Mouse (Mus musculus): ENCODE results near the gene Itga8. TPM values are rescaled to one million over a fixed set of nuclear protein-coding genes. Genes with fewer than 3 reads are reported as not detected.

Itga8 gene
- polyA plus RNA-seq, 1 experiment from 2014 or later = 4.3 TPM

DNA sequence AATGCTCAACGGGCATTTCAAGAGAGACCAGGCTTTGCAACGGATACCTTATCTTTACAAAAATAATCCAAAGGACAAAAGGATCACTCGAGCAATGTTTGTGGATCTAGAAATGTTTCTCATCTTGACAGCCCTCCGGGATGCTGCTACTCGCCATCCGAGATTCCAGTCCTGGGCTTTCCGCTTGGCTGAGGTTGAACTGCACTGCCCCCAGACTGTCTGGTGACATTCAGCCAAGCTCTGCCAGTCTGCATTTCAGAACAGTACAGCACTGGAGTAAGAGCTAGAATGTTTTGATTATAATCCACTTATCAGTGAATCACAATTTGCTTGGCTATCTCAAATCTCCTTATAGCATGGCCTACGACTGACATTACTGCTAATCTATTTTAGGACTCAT, 8.3 kb downstream of the Itga8 start:
- Histone ChIP-seq H3K4me2 (no peak overlapping the region), H3K9me3 (replicated peaks) (no peaks in the 10 kb centered on the region), H3K4me1 (no peaks in the 10 kb centered on the region), H3K27me3 (replicated peaks) (no peaks in the 10 kb centered on the region), H3K4me3 (replicated peaks) (no peak overlapping the region), H3K27ac (replicated peaks) (no peak overlapping the region), H3K9ac (replicated peaks) (no peak overlapping the region), H3K36me3 (no peaks in the 10 kb centered on the region)
- no peak for ATAC-seq (ENCODE audit: low FRiP score)
- 75% methylated on average over 8 of the region's 8 CpGs for WGBS

DNA sequence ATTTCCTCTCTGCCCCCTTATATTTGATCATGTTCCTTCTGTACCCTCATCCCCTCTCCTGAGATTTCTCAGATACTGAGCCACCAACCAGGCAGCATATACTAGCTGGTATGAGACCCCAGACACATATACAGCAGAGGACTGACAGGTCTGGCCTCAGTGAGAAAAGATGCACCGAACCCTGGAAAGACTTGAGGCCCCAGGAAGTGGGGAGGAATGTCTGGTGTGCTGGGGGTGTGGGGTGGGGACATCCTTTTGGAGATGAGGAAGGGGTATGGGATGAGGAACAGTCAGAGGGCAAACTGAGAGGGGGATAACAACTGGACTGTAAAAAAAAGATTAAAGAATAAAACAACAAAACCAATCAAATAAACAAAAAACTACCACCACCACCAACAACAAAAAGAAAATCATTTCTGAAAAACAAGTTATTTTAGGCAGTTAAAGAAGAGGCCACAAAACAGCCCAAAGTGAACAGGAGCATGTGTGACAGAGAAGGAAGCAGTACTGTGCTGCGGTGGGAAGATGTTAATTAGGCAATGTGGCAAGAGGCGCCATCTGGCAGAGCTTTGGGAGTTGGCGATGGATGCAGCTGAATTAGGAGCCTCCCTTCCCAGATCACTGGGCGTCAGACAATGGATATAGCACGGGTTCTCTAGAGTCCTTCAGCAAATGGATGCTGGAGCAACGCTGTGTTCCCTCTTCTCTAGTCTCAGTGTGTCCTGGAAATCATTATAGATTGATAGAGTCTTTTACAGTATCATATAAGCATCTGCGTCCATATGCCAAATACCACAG, 9.5 kb downstream of the Itga8 start:
- WGBS = 34% methylated on average over 8 of the region's 8 CpGs
- Histone ChIP-seq H3K9me3 (replicated peaks) (no peaks in the 10 kb centered on the region), H3K4me3 (replicated peaks) (no peak overlapping the region), H3K36me3 (no peaks in the 10 kb centered on the region), H3K27ac (replicated peaks) (no peak overlapping the region), H3K9ac (replicated peaks) (no peak overlapping the region), H3K4me1 (no peaks in the 10 kb centered on the region), H3K4me2 (no peak overlapping the region), H3K27me3 (replicated peaks) (no peaks in the 10 kb centered on the region)
- ATAC-seq (ENCODE audit: low FRiP score) = peak; percentile 88

DNA sequence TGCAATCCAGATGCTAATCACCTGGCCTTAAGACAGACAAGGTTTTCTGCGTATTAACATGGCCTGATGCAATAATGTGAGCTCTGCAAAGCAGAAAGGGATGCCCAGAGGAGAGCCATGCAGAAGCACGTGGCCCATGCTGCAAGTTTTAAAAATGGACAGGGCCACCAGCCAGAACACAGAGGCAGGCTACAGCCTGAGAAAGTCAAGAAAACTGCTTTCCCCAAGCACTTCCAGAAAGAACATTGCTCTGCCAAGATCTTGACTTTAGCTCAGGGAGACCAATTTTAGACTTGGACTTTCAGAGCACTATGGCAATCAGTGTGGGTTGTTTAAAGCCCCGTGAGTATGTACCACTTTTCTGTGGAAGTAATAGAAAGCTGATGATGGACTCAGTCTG, 11.5 kb downstream of the Itga8 start:
- no peaks in the 10 kb centered on the region for H3K27me3 ChIP-seq (replicated peaks)
- no peak overlapping the region for H3K4me2 ChIP-seq
- no peaks in the 10 kb centered on the region for H3K36me3 ChIP-seq
- H3K4me1 ChIP-seq = no peaks in the 10 kb centered on the region
- 93% methylated on average over 3 of the region's 3 CpGs for WGBS
- H3K9ac ChIP-seq (replicated peaks) = no peak overlapping the region
- H3K4me3 ChIP-seq (replicated peaks) = no peak overlapping the region
- ATAC-seq (ENCODE audit: low FRiP score) = no peak
- H3K27ac ChIP-seq (replicated peaks) = no peak overlapping the region
- no peaks in the 10 kb centered on the region for H3K9me3 ChIP-seq (replicated peaks)

DNA sequence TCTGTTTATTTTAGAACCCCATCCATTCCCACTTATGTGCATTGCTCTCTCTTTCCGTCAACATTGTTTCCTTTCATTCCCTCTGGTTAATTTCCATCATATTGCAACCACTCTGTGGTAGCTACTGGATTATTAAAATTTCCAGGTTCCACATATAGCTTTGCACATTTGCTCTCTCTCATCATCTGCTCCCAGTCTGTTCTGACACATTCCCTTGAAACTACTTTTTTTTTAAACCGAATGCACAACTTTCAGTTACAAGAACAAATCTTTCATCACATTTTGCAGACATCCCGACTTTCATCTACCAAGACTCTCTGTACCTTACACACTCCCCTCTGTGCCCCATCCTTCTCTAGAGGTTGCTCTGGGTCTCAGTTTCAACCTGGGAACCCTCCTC, 13.9 kb downstream of the Itga8 start:
- H3K27me3 ChIP-seq (replicated peaks) = no peaks in the 10 kb centered on the region
- H3K4me1 ChIP-seq = no peaks in the 10 kb centered on the region
- no peaks in the 10 kb centered on the region for H3K36me3 ChIP-seq
- H3K9me3 ChIP-seq (replicated peaks) = no peaks in the 10 kb centered on the region
- no peak overlapping the region for H3K4me2 ChIP-seq
- WGBS = 89% methylated on average over 3 of the region's 3 CpGs
- no peak overlapping the region for H3K9ac ChIP-seq (replicated peaks)
- H3K27ac ChIP-seq (replicated peaks) = no peak overlapping the region
- H3K4me3 ChIP-seq (replicated peaks) = no peak overlapping the region
- ATAC-seq (ENCODE audit: low FRiP score) = no peak

DNA sequence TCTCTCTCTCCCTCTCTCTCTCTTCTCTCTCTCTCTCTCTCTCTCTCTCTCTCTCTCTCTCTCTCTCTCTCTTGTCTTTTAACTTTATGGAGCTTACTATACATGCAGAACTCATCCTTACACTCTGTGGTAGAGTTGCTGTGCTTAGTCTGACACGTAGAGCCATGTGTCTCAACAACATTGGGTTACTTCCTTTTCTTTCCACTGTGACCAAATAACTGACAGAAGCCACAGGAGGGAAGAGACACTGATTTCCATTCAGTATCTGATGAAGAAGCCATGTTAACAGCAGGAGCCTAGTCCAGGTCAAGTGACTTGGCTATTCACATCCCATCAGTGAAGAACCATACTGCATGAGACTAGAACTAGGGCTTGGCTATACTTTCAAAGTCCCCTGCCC, 21.1 kb downstream of the Itga8 start:
- 96% methylated on average over 1 of the region's 1 CpGs for WGBS
- no peaks in the 10 kb centered on the region for H3K27me3 ChIP-seq (replicated peaks)
- no peak overlapping the region for H3K4me3 ChIP-seq (replicated peaks)
- H3K9ac ChIP-seq (replicated peaks) = no peak overlapping the region
- H3K27ac ChIP-seq (replicated peaks) = no peak overlapping the region
- no peaks in the 10 kb centered on the region for H3K36me3 ChIP-seq
- no peaks in the 10 kb centered on the region for H3K9me3 ChIP-seq (replicated peaks)
- ATAC-seq (ENCODE audit: low FRiP score) = no peak
- H3K4me2 ChIP-seq = no peak overlapping the region
- no peaks in the 10 kb centered on the region for H3K4me1 ChIP-seq

DNA sequence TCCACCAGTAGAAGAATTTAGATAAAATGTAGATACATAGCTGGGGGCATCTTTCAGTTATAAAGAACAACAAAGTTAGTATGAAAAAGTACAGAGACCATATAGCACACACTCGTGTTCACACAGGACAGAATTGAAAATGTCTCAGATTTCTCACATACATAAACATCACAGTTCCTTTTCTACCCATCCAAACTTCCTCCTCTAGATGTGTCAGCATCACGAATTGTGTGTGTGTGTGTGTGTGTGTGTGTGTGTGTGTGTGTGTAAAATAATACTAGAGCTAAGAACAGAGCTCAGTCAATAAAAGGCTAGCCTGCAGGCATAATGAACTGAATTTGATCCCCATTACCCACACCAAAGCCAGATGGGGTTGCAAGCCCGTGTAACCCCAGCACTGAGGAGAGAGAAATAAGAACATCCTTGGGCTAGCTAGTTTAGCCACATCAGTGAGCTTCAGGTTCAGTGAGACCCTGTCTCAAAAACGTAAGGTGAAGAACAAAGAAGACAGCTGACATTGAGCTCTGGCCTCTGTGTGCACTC, 22.6 kb downstream of the Itga8 start:
- Histone ChIP-seq H3K9ac (replicated peaks) (no peak overlapping the region), H3K4me2 (no peak overlapping the region), H3K27ac (replicated peaks) (no peak overlapping the region), H3K36me3 (no peaks in the 10 kb centered on the region), H3K4me3 (replicated peaks) (no peak overlapping the region), H3K9me3 (replicated peaks) (no peaks in the 10 kb centered on the region), H3K4me1 (no peaks in the 10 kb centered on the region), H3K27me3 (replicated peaks) (no peaks in the 10 kb centered on the region)
- ATAC-seq (ENCODE audit: low FRiP score) = no peak
- 56% methylated on average over 4 of the region's 4 CpGs for WGBS

DNA sequence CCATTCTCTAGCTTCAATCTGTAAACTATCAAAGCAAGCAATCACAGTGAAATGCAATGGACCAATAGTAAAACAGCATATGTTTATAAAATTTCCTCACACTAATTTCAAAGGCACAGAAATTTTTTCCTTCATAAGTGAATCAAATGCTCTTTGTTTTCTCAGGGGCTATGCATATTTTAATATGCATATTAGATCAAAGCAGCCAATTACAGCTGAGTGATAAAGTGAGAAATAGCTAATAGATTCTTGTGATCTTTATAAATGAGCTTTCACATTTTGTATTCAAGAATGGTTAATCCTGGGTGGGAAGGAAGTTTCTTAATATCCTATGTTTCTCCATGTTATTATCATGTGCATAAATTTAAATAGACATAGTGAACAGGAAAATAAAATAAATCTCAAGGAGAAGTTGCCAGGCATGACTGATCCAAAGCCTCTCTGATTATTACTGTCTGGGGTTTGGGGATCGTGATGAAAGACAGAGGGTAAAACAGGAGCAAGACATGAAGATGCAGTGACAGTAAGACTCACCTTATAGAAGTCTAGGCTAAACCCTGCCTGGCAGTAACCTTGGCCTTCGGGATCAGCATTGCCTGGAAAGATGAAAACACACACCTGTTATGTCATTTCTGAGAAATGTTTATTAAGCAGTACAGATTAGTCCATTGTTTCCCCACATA, 44.9 kb downstream of the Itga8 start:
- Histone ChIP-seq H3K36me3 (no peaks in the 10 kb centered on the region), H3K9me3 (replicated peaks) (no peaks in the 10 kb centered on the region), H3K9ac (replicated peaks) (no peak overlapping the region), H3K4me2 (no peak overlapping the region), H3K27ac (replicated peaks) (no peak overlapping the region), H3K4me1 (no peaks in the 10 kb centered on the region), H3K4me3 (replicated peaks) (no peak overlapping the region), H3K27me3 (replicated peaks) (no peaks in the 10 kb centered on the region)
- no peak for ATAC-seq (ENCODE audit: low FRiP score)
- 79% methylated on average over 2 of the region's 2 CpGs for WGBS

DNA sequence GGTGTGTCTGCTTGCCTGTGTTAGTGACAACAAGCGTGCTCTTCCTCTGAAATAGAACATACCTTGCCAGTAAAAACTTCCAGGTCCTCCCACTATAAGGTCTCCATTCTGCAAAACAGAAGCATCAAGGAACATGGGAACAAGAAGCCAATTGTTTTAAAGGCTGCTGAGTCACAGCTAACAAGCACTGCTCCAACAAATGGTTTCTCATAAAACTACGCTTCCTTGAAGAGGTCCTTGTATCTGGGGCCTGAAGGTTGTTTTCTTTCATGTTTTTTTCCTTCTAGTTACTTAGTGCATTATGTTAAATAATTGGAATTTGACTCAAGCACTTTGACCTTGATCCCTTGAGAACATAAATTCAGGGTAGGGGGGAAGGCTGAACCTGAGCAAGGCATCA, 45.8 kb downstream of the Itga8 start:
- no peaks in the 10 kb centered on the region for H3K27me3 ChIP-seq (replicated peaks)
- no peaks in the 10 kb centered on the region for H3K4me1 ChIP-seq
- WGBS = 70% methylated on average over 2 of the region's 2 CpGs
- H3K9ac ChIP-seq (replicated peaks) = no peak overlapping the region
- H3K9me3 ChIP-seq (replicated peaks) = no peaks in the 10 kb centered on the region
- no peak overlapping the region for H3K27ac ChIP-seq (replicated peaks)
- ATAC-seq (ENCODE audit: low FRiP score) = no peak
- no peaks in the 10 kb centered on the region for H3K36me3 ChIP-seq
- H3K4me2 ChIP-seq = no peak overlapping the region
- no peak overlapping the region for H3K4me3 ChIP-seq (replicated peaks)

DNA sequence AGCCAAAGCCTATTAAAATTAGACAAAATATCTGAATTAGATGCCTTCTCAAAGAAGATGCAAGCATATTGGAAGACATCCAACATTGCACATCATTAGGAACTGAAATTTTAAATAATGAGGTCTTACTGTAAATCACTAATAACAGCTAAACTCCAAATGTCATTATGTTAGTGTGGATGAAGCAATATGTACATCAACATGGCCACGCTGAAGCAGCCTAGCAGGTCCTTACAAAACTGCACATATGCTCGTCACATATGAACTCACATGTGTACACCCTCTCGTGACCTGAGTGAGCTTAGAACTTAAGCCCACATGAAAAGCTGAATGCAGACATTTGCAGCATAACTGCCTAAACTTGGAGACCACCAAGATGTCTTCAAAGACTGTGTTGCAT, 66.4 kb downstream of the Itga8 start:
- H3K27ac ChIP-seq (replicated peaks) = no peak overlapping the region
- no peaks in the 10 kb centered on the region for H3K36me3 ChIP-seq
- H3K4me3 ChIP-seq (replicated peaks) = no peak overlapping the region
- H3K9ac ChIP-seq (replicated peaks) = no peak overlapping the region
- no peaks in the 10 kb centered on the region for H3K9me3 ChIP-seq (replicated peaks)
- H3K27me3 ChIP-seq (replicated peaks) = no peaks in the 10 kb centered on the region
- H3K4me1 ChIP-seq = no peaks in the 10 kb centered on the region
- no peak overlapping the region for H3K4me2 ChIP-seq
- 90% methylated on average over 3 of the region's 3 CpGs for WGBS
- ATAC-seq (ENCODE audit: low FRiP score) = no peak

DNA sequence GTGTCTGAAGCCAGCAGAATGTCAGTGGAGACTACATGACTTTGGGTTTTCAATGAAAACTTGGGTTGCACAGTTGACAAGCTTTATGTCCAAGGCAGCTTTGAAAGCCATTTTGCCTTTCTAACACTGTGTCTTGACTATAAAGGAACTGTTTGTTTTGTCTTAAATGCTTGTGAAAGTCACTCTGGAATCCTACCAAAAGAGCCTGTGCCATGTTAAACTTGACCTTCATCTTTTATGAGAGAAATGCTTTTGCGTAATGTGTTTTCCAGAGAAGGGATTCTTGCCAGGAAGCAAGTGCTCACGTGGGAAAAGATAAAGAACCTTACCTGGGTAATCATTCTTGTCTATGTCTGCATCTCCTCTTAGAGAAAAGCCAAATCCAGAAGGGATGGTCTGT, 72.0 kb downstream of the Itga8 start:
- H3K9me3 ChIP-seq (replicated peaks) = no peaks in the 10 kb centered on the region
- 79% methylated on average over 2 of the region's 2 CpGs for WGBS
- ATAC-seq (ENCODE audit: low FRiP score) = no peak

DNA sequence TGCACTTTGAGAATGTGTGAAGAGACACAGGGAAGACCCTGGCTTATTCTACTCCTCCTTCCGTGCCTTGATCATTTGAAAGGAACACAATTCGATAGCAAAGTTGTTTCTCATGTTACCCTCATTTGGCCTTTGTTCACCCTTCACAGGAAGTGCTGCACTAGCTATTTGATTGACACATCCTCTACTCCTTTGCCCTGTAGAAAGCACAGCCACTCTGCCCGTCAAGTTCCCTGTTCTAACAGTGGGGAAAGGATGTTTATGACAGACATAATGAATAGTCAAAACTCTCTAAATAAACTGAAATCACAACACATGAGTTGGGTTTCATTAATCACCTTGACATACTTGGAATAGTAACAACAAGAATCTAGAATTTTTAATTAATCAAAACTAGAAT, 73.4 kb downstream of the Itga8 start:
- Histone ChIP-seq H3K36me3 (no peaks in the 10 kb centered on the region), H3K9me3 (replicated peaks) (no peaks in the 10 kb centered on the region), H3K4me1 (no peaks in the 10 kb centered on the region), H3K4me2 (no peak overlapping the region), H3K27me3 (replicated peaks) (no peaks in the 10 kb centered on the region), H3K27ac (replicated peaks) (no peak overlapping the region), H3K4me3 (replicated peaks) (no peak overlapping the region), H3K9ac (replicated peaks) (no peak overlapping the region)
- 80% methylated on average over 3 of the region's 3 CpGs for WGBS
- no peak for ATAC-seq (ENCODE audit: low FRiP score)

More for the DNA sequence above, 72.0 kb downstream of the Itga8 start:
- Histone ChIP-seq H3K4me3 (replicated peaks) (no peak overlapping the region), H3K4me1 (no peaks in the 10 kb centered on the region), H3K9ac (replicated peaks) (no peak overlapping the region), H3K27ac (replicated peaks) (no peak overlapping the region), H3K4me2 (no peak overlapping the region), H3K36me3 (no peaks in the 10 kb centered on the region), H3K27me3 (replicated peaks) (no peaks in the 10 kb centered on the region)

DNA sequence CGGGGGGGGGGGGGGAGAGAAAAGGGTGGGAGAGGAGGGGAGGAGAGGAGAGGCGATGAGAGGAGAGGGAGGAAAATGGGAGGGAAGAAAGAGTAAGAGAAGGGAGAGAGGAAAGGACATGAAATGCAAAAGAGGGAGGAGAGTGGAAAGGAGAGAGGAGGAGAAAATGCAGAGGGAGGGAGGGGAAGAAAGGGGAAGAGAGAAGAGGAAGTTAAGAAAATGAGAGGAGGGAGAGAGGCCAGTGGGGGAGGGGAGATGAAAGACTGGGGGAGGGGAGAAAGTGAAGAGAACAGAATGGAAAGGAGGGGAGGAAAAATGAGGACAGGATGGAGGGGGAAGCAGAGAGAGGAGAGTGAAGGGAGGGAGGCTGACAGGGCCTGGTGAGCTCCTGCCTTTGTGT, 74.5 kb downstream of the Itga8 start:
- WGBS = 65% methylated on average over 2 of the region's 2 CpGs
- Histone ChIP-seq H3K36me3 (no peaks in the 10 kb centered on the region), H3K4me1 (no peaks in the 10 kb centered on the region)

More for the DNA sequence above, 74.5 kb downstream of the Itga8 start:
- no peak for ATAC-seq (ENCODE audit: low FRiP score)
- H3K27ac ChIP-seq (replicated peaks) = no peak overlapping the region
- no peak overlapping the region for H3K9ac ChIP-seq (replicated peaks)
- H3K27me3 ChIP-seq (replicated peaks) = no peaks in the 10 kb centered on the region
- H3K4me2 ChIP-seq = no peak overlapping the region
- no peak overlapping the region for H3K4me3 ChIP-seq (replicated peaks)
- H3K9me3 ChIP-seq (replicated peaks) = no peaks in the 10 kb centered on the region
